Mouse (Mus musculus) C2C12 (cell line): ENCODE results near the gene Gpc4.

Source experiments
- CTCF ChIP-seq: IDR thresholded peaks from one replicate; pipeline ENCODE4 v1.5.1; 2011; ENCODE audit not compliant: control insufficient read depth, insufficient read depth, insufficient read length
- MYOD1 ChIP-seq: IDR thresholded peaks from one replicate; pipeline ENCODE4 v1.6.1; 2011; ENCODE audit warnings: low read depth; ENCODE audit not compliant: control insufficient read depth, insufficient read length

GRCm38 (mm10) chrX:52152961-52153360 lies 12.1 kb downstream of the Gpc4 start:
- TF ChIP-seq CTCF, result no peak
- TF ChIP-seq MYOD1, result no peak
